Mouse (Mus musculus): Measurements from ENCODE around the gene Evx2. TPM values are rescaled to one million over a fixed set of nuclear protein-coding genes. Genes with fewer than 3 reads are reported as not detected.

The Evx2 gene
- not detected in 2 replicates for total RNA-seq (2017)

DNA sequence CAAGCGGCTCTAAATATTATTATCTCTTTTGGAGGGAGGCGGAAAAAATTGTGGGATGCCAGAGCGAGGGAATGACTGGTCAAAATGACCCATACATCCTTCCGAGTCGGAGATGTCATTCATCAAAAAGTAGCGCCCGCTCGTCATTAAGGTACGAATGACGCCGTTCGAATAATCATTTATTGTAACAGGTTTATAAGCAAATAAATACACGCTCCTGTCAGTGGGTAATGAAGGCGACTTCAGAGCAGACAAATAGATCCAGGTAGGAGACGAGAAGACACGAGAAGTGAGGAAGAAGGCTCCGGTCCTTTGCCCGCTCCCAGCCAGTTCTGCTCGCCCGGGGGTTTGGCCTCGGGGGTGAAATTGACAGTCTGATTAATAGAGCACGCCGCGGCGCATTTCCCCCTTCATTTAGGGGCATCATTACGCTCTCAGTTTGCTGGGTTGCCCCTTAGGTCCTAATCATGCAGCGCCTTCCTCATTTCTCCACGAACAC lies at the start of gene Evx2:
Evx2 (minus strand) TSS at position 51 of the 499 bp plus-strand sequence.
- no peak for ATAC-seq (replicated peaks in 1 of 2; ENCODE audit: insufficient read depth in 1 of 2, low FRiP score in 2 of 2, low TSS enrichment in 1 of 2, low read depth in 1 of 2, poor library complexity in 2 of 2, severe bottlenecking in 2 of 2)

DNA sequence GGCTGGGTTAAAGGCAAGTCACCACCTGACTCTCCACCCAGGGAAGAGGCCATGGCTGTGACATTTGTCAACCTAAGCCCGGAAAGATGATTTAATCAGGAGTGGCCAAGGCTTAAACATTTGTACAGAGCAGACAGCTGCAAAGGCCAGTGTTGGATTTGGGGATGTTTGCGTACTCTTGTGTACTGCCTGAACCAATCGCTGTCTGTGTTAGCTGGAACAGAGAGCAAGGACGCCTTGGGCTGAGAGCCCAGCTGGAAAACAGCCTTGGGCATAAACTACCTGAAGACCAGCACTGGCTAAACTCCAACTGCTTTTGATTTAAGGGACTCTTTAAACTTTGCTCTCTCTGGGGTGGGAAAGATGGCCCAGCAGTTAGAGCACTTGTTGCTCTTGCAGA lies 49.3 kb upstream of the Evx2 start:
- ATAC-seq (replicated peaks in 1 of 2; ENCODE audit: insufficient read depth in 1 of 2, low FRiP score in 2 of 2, low TSS enrichment in 1 of 2, low read depth in 1 of 2, poor library complexity in 2 of 2, severe bottlenecking in 2 of 2), result no peak

DNA sequence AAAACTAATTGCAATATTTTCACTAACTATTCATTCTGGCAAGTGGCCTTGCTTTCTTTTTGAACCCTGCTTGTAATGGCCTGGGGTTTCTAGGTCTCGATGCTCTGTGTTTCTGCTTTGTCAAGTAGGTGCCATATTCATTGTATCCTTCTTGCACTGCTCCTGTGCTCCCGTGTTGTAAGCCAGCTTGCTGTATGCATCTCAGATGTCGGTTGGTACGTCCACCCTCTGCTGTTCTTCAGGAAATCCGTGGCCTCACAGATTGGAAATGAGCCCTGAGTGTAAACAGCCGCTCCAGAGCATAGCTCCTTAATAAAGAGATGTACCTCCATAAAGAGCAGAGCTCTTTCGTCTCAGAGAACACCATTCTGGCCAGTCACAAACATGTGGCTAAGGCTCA lies 48.2 kb upstream of the Evx2 start:
- ATAC-seq (replicated peaks in 1 of 2; ENCODE audit: insufficient read depth in 1 of 2, low FRiP score in 2 of 2, low TSS enrichment in 1 of 2, low read depth in 1 of 2, poor library complexity in 2 of 2, severe bottlenecking in 2 of 2), result no peak

DNA sequence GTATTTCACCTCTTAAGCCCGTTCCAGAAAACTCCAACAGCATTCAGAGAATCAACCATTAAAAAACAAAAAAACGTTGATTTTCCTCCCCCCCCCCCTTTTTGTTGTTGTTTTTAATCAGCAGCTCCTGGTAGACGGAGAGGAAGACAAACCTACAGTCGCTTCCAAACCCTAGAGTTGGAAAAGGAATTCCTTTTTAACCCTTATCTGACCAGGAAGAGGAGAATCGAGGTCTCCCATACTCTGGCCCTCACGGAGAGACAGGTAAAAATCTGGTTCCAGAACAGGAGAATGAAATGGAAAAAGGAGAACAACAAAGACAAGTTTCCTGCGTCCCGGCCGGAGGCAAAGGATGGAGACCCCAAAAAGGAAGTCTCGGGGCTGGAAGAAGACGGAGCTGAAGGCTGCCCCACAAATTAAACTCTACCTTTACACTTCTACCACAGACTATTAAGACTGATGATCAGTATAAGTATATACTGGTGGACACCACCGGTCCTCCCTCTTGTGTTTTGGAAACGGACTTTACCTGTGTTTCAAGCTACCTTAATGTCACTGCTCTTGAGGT lies 47.1 kb upstream of the Evx2 start:
- no peak for ATAC-seq (replicated peaks in 1 of 2; ENCODE audit: insufficient read depth in 1 of 2, low FRiP score in 2 of 2, low TSS enrichment in 1 of 2, low read depth in 1 of 2, poor library complexity in 2 of 2, severe bottlenecking in 2 of 2)

DNA sequence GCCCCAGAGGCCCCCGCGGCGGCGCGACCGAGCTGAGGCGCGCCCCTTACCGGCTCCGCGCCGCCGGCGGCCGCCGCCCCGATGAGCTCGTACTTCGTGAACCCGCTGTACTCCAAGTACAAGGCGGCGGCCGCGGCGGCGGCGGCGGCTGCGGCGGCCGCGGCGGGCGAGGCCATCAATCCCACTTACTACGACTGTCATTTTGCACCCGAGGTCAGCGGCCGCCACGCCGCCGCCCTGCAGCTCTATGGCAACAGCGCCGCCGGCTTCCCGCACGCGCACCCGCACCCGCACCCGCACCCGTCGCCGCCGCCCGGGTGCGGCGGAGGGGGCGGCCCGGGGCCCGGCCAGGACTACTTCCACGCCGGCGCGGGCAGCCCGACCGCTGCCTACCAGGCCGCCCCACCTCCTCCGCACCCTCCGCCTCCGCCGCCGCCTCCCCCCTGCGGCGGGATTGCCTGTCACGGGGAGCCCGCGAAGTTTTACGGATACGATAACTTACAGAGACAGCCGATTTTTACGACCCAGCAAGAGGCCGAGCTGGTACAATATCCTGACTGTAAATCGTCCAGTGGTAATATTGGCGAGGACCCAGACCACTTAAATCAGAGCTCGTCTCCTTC lies 46.2 kb upstream of the Evx2 start:
- no peak for ATAC-seq (replicated peaks in 1 of 2; ENCODE audit: insufficient read depth in 1 of 2, low FRiP score in 2 of 2, low TSS enrichment in 1 of 2, low read depth in 1 of 2, poor library complexity in 2 of 2, severe bottlenecking in 2 of 2)

DNA sequence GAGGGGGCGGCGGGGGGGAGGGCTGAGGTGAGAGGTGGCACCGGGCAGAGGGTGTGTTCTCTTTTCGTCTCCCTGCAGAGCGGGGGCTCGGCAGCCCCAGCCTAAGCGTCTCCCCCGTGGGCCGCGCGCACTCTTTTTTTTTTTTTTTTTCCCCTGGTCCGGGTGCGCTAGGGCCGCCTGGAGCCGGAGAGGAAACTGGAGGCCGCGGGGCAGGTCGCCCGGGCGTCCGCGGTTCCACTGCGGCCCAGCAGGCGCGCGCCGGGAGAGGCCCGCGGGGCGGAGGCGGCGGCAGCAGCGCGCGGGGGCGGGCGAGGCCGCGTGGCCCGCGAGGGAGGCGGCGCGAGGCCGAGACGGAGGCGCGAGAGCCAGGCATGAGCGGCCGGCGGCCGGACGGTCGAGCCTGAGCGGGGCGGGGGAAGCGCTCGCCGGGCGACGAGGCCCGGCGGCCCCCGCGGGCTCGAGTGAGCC lies 45.7 kb upstream of the Evx2 start:
- ATAC-seq (replicated peaks in 1 of 2; ENCODE audit: insufficient read depth in 1 of 2, low FRiP score in 2 of 2, low TSS enrichment in 1 of 2, low read depth in 1 of 2, poor library complexity in 2 of 2, severe bottlenecking in 2 of 2), result no peak

DNA sequence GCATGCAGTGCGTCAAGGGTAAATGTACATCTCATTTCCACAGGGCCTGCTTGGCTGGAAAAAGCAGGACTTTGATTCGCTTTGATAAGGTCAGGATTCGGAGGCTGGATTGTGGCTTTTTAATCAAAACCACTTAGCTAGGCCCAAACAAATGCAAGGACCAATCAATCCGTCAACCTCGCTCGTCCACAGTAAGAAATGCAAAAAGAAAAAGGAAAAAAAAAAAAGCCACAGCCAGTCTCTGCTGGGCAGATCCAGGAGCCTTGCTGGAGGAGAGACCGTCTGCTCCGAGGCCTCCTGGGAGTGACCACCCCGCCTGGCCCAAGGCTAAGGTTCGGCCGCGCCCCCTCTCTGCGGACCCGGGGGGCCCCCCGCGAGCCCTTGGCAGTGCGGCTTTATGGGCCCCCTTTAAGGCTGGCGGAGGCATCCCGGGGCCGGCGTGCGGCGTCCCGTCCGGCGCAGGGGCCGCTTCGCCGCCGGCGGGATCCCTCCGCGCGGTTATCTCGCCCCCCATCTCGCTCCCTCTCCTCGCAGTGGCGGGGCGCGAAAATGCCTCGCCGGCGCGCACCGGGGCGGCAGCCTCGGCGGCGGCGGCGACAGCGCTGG lies 45.1 kb upstream of the Evx2 start, which contains the start of gene Hoxd8:
Hoxd8 (plus strand) TSS at position 223 of the 606 bp plus-strand sequence.
- ATAC-seq (replicated peaks in 1 of 2; ENCODE audit: insufficient read depth in 1 of 2, low FRiP score in 2 of 2, low TSS enrichment in 1 of 2, low read depth in 1 of 2, poor library complexity in 2 of 2, severe bottlenecking in 2 of 2), result no peak

DNA sequence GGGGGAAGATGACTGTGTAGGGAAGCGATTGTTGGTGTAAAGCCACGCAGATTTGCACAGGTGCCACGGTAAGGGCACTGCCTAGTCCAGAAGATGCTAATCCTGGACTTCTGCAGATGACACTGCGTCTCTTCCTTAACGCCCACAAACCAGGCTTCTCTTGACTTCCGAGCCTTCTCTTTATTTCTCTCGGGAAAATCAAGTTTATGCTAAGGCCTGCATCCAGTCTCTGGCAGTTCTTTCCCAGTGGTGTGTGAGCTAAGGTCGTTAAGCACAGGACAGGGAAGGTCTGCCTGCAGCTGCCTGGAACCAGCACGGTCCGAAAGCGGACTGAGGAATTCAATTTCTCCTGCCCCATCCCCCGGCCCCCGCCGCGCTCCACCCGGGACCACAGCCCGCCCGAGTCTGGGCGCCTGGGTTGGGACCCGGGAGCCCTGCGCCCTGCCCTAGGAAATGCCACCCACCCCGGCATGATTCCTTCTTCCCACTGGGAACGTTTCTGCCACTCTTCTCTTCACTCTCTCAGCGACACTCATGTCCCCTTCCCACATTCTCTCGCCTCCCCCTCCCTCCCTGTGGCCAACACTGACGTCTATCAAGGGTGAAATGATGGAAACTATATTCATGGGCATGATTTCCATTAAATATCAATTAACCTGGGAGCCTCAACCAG lies 44.5 kb upstream of the Evx2 start:
- ATAC-seq (replicated peaks in 1 of 2; ENCODE audit: insufficient read depth in 1 of 2, low FRiP score in 2 of 2, low TSS enrichment in 1 of 2, low read depth in 1 of 2, poor library complexity in 2 of 2, severe bottlenecking in 2 of 2), result no peak

DNA sequence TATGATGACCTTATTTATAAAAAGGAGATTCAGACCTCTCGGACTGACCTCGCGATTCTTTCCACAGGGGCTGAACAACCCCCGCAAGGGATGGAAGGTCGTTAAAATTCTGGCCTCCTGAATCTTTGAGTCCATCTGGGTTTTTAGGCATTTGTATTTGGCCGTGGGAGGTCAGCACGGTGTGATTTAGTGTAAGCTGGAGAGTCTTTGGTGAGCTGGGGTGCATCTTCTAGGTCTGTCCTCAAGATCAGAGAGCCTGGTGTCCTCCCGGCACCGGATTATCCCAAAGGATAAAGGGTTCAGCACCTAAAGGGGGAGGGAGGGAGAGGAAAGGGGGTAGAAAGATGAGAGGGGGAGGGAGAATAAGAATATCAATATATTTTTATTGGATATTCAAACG lies 44.0 kb upstream of the Evx2 start:
- no peak for ATAC-seq (replicated peaks in 1 of 2; ENCODE audit: insufficient read depth in 1 of 2, low FRiP score in 2 of 2, low TSS enrichment in 1 of 2, low read depth in 1 of 2, poor library complexity in 2 of 2, severe bottlenecking in 2 of 2)

DNA sequence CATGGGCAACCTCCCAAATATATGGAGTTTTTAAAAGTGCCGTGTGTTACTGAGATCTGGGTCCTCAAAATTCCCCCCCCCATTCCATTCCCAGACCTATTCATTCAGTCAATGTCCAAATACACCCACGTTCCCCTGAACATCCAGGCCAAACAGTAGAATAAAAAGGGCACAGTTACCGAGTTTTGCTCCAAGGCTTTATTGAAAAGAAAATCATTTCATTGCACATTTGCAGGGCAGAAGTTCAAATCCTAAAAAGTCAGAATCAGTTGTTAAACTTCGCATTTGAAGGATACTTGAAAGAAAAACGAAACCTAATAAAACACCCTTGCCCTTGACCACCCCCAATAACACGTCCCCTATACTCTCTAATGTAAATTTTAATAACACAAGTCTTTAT lies 43.5 kb upstream of the Evx2 start:
- no peak for ATAC-seq (replicated peaks in 1 of 2; ENCODE audit: insufficient read depth in 1 of 2, low FRiP score in 2 of 2, low TSS enrichment in 1 of 2, low read depth in 1 of 2, poor library complexity in 2 of 2, severe bottlenecking in 2 of 2)

DNA sequence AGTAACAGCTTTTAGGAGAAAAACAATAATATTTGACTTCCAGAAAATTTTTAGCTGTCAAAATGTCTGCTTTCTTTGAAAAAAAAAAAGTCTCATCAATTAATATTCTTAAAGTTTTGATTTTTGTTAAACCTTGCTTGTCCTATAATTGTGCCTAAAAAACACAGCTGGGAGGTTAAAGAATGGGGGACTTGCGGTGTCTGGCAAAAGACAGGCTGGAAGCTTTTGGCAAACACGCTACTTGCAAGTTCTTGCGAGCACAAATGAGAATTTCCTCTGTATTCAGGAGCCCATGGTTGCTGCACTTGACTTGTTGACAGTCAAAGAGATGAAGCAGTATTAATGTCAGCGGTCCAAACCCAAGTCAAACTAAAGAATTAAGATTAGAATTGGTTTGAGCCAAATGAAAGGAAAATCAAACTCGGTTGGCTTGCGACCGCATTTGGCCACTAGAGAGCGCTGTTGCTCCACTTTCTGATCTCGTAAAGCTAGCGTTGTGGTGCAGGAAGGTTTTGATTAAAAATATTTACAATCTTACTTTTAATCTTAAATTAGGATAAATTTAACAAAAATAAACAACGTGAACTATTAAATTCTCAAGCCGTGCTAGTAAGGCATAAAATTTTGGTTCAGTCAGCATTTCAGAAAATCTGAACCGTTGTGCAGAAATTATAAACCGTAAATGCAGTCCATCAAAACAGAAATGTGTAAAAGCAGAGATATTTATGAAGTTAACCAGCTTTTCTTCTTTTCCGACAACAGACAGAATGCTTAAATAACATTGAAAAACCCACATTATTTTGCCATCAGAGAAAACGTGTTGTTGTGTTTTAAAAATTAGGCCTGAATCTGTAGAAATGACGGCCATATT lies 42.8 kb upstream of the Evx2 start:
- peak in 1 of 2 experiments; percentile 43; a peak in 1 of 4 replicates for ATAC-seq (replicated peaks in 1 of 2; ENCODE audit: insufficient read depth in 1 of 2, low FRiP score in 2 of 2, low TSS enrichment in 1 of 2, low read depth in 1 of 2, poor library complexity in 2 of 2, severe bottlenecking in 2 of 2)

DNA sequence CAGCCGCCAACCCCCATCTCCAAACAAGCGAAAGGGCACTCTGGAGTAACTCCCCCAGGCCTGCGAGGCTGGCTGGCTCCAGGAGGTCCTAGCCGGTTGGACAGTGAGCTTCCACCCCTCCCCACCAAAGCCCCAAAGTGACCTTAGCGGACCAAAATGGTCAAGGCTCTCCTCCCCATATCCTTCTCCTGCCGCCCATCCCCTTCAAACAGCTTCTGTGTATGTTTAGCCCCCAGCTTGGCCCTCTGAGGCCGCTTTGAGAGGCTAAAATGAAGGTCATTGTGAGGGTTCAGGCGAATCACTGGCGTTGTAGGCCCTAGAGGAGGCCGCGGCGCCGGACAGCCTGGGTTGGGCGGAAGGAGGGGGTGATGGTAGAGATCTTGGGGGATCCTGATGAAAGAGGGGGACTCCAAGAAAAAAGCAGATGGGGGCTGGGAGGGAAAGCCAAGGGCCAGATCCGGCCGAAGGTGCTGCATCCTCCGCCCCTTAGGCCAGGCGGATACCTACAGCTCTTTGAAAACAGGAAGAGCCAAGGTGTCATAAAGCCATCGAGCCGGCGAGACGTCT lies 41.3 kb upstream of the Evx2 start:
- ATAC-seq (replicated peaks in 1 of 2; ENCODE audit: insufficient read depth in 1 of 2, low FRiP score in 2 of 2, low TSS enrichment in 1 of 2, low read depth in 1 of 2, poor library complexity in 2 of 2, severe bottlenecking in 2 of 2), result no peak

DNA sequence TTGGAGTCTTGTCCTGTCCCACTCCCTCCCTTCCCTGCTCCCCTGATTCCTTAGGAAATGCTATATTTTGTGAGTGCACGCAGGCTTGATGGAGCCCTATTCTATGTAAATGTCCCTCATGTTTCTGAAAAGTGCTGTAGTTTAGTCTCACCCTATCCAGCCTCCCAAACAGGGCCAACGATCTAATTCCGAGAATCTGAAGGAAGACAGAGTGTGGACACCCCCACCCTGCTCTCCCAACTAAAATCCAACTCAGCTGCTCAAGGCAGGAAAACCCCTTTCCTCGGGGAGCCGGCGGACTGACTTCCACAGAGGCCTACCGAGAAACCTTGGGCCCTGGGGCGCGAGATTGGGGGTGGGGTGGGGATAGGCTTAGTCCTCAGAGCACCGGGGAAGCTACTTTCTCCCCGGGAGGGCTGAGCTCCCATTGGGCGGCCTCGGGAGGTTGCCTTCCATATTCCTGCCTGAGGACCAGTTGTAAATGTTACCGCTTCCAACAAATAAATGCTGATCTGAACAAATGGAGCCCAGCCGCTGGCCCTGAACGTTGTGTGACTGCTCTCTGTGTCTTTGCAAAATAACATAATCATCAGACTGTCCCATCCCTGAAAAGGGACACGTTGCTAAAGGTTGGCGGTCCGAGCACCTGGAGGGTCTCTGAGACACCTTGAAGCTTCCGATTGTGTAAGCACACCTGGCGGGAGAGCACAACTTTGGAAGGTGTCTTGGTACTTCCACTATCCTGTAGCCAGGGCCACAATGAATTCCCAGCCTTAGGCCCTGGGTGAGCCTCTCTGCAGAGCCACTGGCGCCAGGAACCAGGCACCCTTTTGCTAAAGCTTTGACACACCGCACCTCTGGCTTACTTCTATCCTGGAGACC lies 40.5 kb upstream of the Evx2 start:
- no peak for ATAC-seq (replicated peaks in 1 of 2; ENCODE audit: insufficient read depth in 1 of 2, low FRiP score in 2 of 2, low TSS enrichment in 1 of 2, low read depth in 1 of 2, poor library complexity in 2 of 2, severe bottlenecking in 2 of 2)

DNA sequence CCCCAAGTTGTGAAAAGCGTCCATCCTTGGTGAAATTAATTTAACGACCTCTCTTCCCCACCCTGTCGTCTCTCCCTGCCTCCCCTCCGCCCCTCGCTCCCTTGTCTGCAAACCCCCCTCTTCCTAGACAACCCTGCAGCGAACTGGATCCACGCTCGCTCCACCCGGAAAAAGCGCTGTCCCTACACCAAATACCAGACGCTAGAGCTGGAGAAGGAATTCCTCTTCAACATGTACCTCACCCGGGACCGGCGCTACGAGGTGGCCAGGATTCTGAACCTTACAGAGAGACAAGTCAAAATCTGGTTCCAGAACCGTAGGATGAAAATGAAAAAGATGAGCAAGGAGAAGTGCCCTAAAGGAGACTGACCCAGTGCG lies 39.7 kb upstream of the Evx2 start:
- no peak for ATAC-seq (replicated peaks in 1 of 2; ENCODE audit: insufficient read depth in 1 of 2, low FRiP score in 2 of 2, low TSS enrichment in 1 of 2, low read depth in 1 of 2, poor library complexity in 2 of 2, severe bottlenecking in 2 of 2)

DNA sequence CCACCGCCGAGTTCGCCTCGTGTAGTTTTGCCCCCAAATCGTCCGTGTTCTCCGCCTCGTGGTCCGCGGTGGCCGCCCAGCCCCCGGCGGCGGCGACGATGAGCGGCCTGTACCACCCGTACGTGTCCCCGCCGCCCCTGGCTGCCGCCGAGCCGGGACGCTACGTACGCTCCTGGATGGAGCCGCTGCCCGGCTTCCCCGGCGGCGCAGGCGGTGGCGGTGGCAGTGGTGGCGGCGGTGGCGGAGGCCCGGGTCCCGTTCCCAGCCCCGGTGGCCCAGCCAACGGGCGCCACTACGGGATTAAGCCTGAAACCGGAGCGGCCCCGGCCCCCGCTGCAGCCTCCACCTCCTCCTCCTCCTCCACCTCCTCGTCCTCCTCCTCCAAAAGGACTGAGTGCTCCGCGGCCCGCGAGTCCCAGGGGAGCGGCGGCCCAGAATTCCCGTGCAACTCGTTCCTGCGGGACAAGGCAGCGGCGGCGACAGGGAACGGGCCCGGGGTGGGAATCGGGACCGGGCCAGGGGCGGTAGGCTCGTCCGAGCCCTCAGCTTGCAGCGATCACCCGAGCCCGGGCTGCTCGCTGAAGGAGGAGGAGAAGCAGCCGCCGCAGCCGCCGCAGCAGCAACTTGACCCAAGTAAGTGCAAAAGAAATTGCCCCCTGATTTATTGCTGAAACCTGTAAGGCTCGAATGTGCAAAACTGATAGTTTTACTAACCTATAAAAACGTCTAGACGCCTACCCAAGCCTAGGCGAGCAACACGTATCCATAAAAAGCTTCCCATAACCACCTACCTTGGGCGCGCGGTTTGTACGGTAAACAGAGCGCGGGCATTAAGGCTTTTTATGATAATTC lies 39.1 kb upstream of the Evx2 start:
- ATAC-seq (replicated peaks in 1 of 2; ENCODE audit: insufficient read depth in 1 of 2, low FRiP score in 2 of 2, low TSS enrichment in 1 of 2, low read depth in 1 of 2, poor library complexity in 2 of 2, severe bottlenecking in 2 of 2), result no peak

Measured in hematopoietic stem cell, adult 5-6 weeks (primary cell).